Mouse (Mus musculus) heart, adult 2 months (tissue): ENCODE measurements around the gene Krt33b.

Experiments used
- CTCF ChIP-seq: fragments of 200-600 bp; IDR thresholded peaks from 2 replicates; pipeline ENCODE4 v1.8.1; 2022; ENCODE audit warnings: antibody characterized with exemption, mild to moderate bottlenecking, moderate library complexity
- EP300 ChIP-seq: fragments of 200-500 bp; IDR thresholded peaks from 2 replicates; pipeline ENCODE4 v1.6.1; 2011; ENCODE audit warnings: low read depth, low read length, control low read depth; ENCODE audit not compliant: insufficient read depth
- POLR2A ChIP-seq: fragments of 200-500 bp; IDR thresholded peaks from 2 replicates; pipeline ENCODE4 v1.6.1; 2011; ENCODE audit warnings: mild to moderate bottlenecking, low read depth, low read length, control low read depth; ENCODE audit not compliant: insufficient read depth

- TF ChIP-seq CTCF = no peak
- no peak for TF ChIP-seq EP300
- TF ChIP-seq POLR2A = no peak
These were observed 20.8 kb upstream of the Krt33b start, which contains the start of gene Krt31 for GRCm38 (mm10) chr11:100050451-100050850.
